Mouse (Mus musculus) spleen, postnatal 36 days (tissue): ENCODE measurements around the gene Olfr1202.

Experiments
- DNase-seq, 2 experiments: peaks; one replicate each; pipeline ENCODE4 v3.0.0; 2022; ENCODE audit warnings: low spot score in 2 of 2, mixed read lengths in 1 of 2

Gene Olfr1202

GRCm38 (mm10) chr2:88814196-88814595 is at the start of gene Olfr1202:
TSS of gene Olfr1202 (plus strand) at chr2:88814496.
- no peak for DNase-seq

- no peak for DNase-seq
Measured at GRCm38 (mm10) chr2:88770388-88770787, 43.9 kb upstream of the Olfr1202 start, which contains the start of gene Olfr1200. TSS of gene Olfr1200 (minus strand) at chr2:88770488.

DNA sequence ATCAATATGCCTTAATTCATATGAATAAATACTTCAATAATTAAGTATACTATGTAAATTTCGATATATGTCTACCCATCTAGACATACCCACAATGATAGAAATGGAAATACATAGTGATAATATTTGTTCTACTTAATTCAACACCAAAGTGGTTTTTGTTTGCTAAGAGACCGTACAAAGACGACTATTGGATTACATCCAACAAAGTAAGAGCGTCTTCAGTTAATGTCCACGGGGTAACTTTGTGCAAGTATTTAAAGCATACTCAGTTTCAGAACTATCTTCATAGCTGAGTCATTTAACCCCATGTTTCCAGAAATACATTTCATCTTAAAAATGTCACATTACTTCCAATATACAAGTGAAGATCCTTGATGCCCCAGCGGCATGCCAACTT is 21.6 kb upstream of the Olfr1202 start, which contains the start of gene Olfr1201:
Gene Olfr1201, plus strand, starts transcription at position 301 of the 400 bp plus-strand sequence.
- no peak for DNase-seq

DNA sequence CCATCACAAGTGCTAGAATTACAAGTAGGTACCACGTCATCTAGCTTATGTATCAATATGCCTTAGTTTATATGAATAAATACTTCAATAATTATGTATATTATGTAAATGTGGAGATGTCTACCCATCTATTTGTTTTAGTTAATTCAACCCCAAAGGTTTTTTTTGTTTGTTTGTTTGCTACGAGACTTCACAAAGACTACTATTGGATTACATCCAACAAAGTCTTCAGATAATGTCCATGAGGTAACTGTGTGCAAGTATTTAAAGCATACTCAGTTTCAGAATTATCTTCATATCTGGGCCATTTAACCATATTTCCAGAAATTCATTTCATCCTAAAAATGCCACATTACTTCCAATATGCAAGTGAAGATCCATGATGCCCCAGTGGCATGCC is 15.1 kb downstream of the Olfr1202 start, which contains the start of gene Olfr1205:
Gene Olfr1205, plus strand, starts transcription at position 301 of the 400 bp plus-strand sequence.
- no peak for DNase-seq

DNA sequence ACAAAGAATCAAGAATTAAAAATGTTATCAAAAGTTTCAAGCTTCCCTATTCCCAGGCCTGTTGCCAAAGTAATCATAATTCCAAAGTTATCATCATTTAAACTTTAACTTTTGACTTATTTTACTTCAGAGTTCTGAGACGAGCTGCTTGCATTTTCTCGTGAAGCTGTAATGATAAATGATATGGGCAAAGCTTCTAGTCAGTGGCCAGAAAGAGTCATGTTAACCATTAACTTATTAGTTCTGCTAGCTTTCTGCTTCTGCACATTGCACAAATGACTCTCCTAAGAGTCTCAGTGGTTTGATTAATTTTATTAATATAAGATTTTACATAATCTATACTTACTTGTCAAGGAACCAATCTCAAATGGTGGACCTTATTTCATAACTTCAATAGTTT is 24.2 kb downstream of the Olfr1202 start:
- no peak for DNase-seq

DNA sequence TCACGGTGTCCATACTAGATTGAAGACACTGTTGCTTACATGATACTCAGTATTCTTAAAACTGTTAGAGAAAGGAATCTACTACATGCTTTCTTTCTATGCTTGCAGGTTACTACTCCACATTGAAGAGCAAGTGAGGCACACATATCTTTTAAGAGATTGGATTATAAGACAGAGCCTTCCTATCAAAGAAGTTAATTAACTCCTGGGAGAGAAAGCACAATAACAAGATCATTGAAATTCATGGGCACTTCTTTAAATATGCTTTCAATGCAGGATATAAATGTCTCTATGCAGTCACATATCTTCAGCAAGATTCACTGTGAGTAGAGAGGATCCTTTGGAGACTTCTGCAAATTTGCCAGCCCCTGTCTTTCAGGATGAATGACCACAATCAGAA is 34.7 kb downstream of the Olfr1202 start, which contains the start of gene Olfr1204:
Gene Olfr1204, plus strand, starts transcription at position 301 of the 400 bp plus-strand sequence.
- no peak for DNase-seq

DNA sequence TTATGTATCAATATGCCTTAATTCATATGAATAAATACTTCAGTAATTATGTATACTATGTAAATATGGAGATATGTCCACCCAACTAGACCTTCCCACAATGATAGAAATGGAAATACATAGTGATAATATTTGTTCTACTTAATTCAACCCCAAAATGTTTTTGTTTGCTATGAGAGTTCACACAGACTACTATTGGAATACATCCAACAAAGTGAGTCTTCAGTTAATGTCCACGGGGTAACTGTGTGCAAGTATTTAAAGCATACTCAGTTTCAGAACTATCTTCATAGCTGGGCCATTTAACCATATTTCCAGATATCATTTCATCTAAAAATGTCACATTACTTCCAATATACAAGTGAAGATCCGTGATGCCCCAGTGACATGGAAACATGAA is 48.6 kb downstream of the Olfr1202 start, which contains the start of gene Olfr1206:
Gene Olfr1206, plus strand, starts transcription at position 301 of the 400 bp plus-strand sequence.
- no peak for DNase-seq
